8 mouse cellular contexts compared by ENCODE assay signal in genomic region chr4:148704756-148705155, GRCm38 (mm10).
A peak's percentile ranks its signal among the peaks of the same experiment; 100 is the strongest.
DNase-seq lines count a peak whose midpoint lies in the region; ATAC-seq and TF ChIP-seq lines count a peak whose summit lies in the region.

No protein-coding gene starts in this region.

- no peaks in the 10 kb centered on the region for H3K9me3 ChIP-seq in forebrain, embryonic 11.5 days (ENCODE audit: control insufficient read depth, low read length)
- no peaks in the 10 kb centered on the region for H3K9me3 ChIP-seq in forebrain, embryonic 16.5 days (ENCODE audit: control insufficient read depth, low read length)
- no peaks in the 10 kb centered on the region for H3K9me3 ChIP-seq in stomach, embryonic 16.5 days (replicated peaks; ENCODE audit: control insufficient read depth, low read length)

- H3K27ac ChIP-seq in forebrain, embryonic 11.5 days (ENCODE audit: low read depth, low read length), result no peak overlapping the region
- H3K27ac ChIP-seq in forebrain, embryonic 16.5 days (ENCODE audit: low read length), result no peak overlapping the region
- H3K27ac ChIP-seq in spleen, adult 2 months (ENCODE audit: insufficient read depth, low read length), result no peak overlapping the region
- no peak overlapping the region for H3K27ac ChIP-seq in kidney, adult 2 months (ENCODE audit: insufficient read depth, low read depth, low read length)
- H3K27ac ChIP-seq in stomach, embryonic 16.5 days (ENCODE audit: low read length), result no peak overlapping the region

- H3K27me3 ChIP-seq in forebrain, embryonic 11.5 days (ENCODE audit: control insufficient read depth, insufficient read depth, low read length), result no peaks in the 10 kb centered on the region
- no peaks in the 10 kb centered on the region for H3K27me3 ChIP-seq in forebrain, embryonic 16.5 days (replicated peaks; ENCODE audit: control insufficient read depth, insufficient read depth, low read length)
- H3K27me3 ChIP-seq in spleen, adult 2 months (ENCODE audit: control insufficient read depth, insufficient read depth, low read length), result no peaks in the 10 kb centered on the region
- H3K27me3 ChIP-seq in kidney, adult 2 months (replicated peaks; ENCODE audit: control insufficient read depth, insufficient read depth, low read length), result no peaks in the 10 kb centered on the region
- peaks cover 4% of the 10 kb centered on the region; the same call in 1 of the 2 replicates for H3K27me3 ChIP-seq in stomach, embryonic 16.5 days (ENCODE audit: control insufficient read depth, insufficient read depth, low read length)

- 43% methylated on average over 3 of the region's 3 CpGs for WGBS in forebrain, embryonic 11.5 days
- WGBS in forebrain, embryonic 16.5 days, result 41% methylated on average over 3 of the region's 3 CpGs
- 42% methylated on average over 3 of the region's 3 CpGs for WGBS in spleen, adult 2 months
- WGBS in kidney, adult 2 months, result 54% methylated on average over 3 of the region's 3 CpGs
- WGBS in stomach, embryonic 16.5 days, result 41% methylated on average over 3 of the region's 3 CpGs

- peaks cover 5% of the 10 kb centered on the region; the same call in 1 of the 2 replicates for H3K4me1 ChIP-seq in forebrain, embryonic 11.5 days (replicated peaks; ENCODE audit: control insufficient read depth, insufficient read depth, low read length)
- H3K4me1 ChIP-seq in forebrain, embryonic 16.5 days (replicated peaks; ENCODE audit: control insufficient read depth, insufficient read depth, low read length), result no peaks in the 10 kb centered on the region
- H3K4me1 ChIP-seq in spleen, adult 2 months (ENCODE audit: control insufficient read depth, insufficient read depth, insufficient read length), result no peaks in the 10 kb centered on the region
- no peaks in the 10 kb centered on the region for H3K4me1 ChIP-seq in kidney, adult 2 months (ENCODE audit: control insufficient read depth, insufficient read depth, low read length)
- H3K4me1 ChIP-seq in stomach, embryonic 16.5 days (ENCODE audit: control insufficient read depth, insufficient read depth, low read length), result no peaks in the 10 kb centered on the region

- H3K4me2 ChIP-seq in forebrain, embryonic 11.5 days (ENCODE audit: low read depth, low read length, severe bottlenecking), result no peak overlapping the region
- H3K4me2 ChIP-seq in forebrain, embryonic 16.5 days (ENCODE audit: low read length), result no peak overlapping the region
- H3K4me2 ChIP-seq in stomach, embryonic 16.5 days (ENCODE audit: low read depth, low read length), result no peak overlapping the region

- TF ChIP-seq CTCF in spleen, adult 2 months (IDR thresholded peaks at IDR 0.05; ENCODE audit: extremely low read depth, insufficient read depth, insufficient read length, insufficient replicate concordance), result peak; percentile 48; the same call in 1 of the 2 replicates
- TF ChIP-seq CTCF in kidney, adult 2 months (conservative IDR thresholded peaks at IDR 0.05; ENCODE audit: insufficient read depth, insufficient read length, low read depth, low read length), result peak; percentile 81

- TF ChIP-seq POLR2A in spleen, adult 2 months (IDR thresholded peaks at IDR 0.05; ENCODE audit: low read depth, low read length), result no peak
- TF ChIP-seq POLR2A in kidney, adult 2 months (IDR thresholded peaks at IDR 0.05; ENCODE audit: low read depth, low read length), result no peak

- H3K9ac ChIP-seq in forebrain, embryonic 11.5 days (ENCODE audit: low read length), result no peak overlapping the region
- H3K9ac ChIP-seq in forebrain, embryonic 16.5 days (replicated peaks; ENCODE audit: low read depth, low read length), result no peak overlapping the region
- H3K9ac ChIP-seq in stomach, embryonic 16.5 days (ENCODE audit: low read length), result no peak overlapping the region

- ATAC-seq in forebrain, embryonic 11.5 days (replicated peaks; ENCODE audit: low FRiP score), result 0 out of 2 replicates have a peak, but pooled peaks have one; percentile 11
- ATAC-seq in forebrain, embryonic 16.5 days, result no peak
- ATAC-seq in stomach, embryonic 16.5 days (ENCODE audit: insufficient read depth, low FRiP score), result peak; percentile 30; the same call in 1 of the 2 replicates

- H3K4me3 ChIP-seq in forebrain, embryonic 11.5 days (ENCODE audit: low read depth, low read length), result no peak overlapping the region
- no peak overlapping the region for H3K4me3 ChIP-seq in forebrain, embryonic 16.5 days (replicated peaks; ENCODE audit: low read length)
- H3K4me3 ChIP-seq in spleen, adult 2 months (ENCODE audit: extremely low read depth, insufficient read depth, insufficient read length), result no peak overlapping the region
- no peak overlapping the region for H3K4me3 ChIP-seq in kidney, adult 2 months (ENCODE audit: insufficient read depth, low read depth, low read length)
- no peak overlapping the region for H3K4me3 ChIP-seq in stomach, embryonic 16.5 days (replicated peaks; ENCODE audit: low read length)

- H3K36me3 ChIP-seq in forebrain, embryonic 11.5 days (ENCODE audit: control insufficient read depth, insufficient read depth, low read length), result no peaks in the 10 kb centered on the region
- no peaks in the 10 kb centered on the region for H3K36me3 ChIP-seq in forebrain, embryonic 16.5 days (ENCODE audit: control insufficient read depth, insufficient read depth)
- no peaks in the 10 kb centered on the region for H3K36me3 ChIP-seq in spleen, adult 2 months (ENCODE audit: control insufficient read depth, insufficient read depth, low read length)
- no peaks in the 10 kb centered on the region for H3K36me3 ChIP-seq in kidney, adult 2 months (ENCODE audit: control insufficient read depth, insufficient read depth, low read length)
- H3K36me3 ChIP-seq in stomach, embryonic 16.5 days (ENCODE audit: control insufficient read depth, insufficient read depth, low read length), result no peaks in the 10 kb centered on the region

- peak; percentile 77 for DNase-seq in forebrain, embryonic 11.5 days (ENCODE audit: low spot score)
- DNase-seq in spleen, adult 2 months (ENCODE audit: low read depth in 1 of 2, low spot score in 2 of 2), result peak in 1 of 2 experiments; percentile 34
- no peak for DNase-seq in spleen, adult 12 weeks (ENCODE audit: low spot score)
- peak; percentile 58 for DNase-seq in embryo, embryonic 9.5 days (ENCODE audit: extremely low spot score)
- peak; percentile 47 for DNase-seq in kidney, adult 2 months
- peak; percentile 52 for DNase-seq in lung, postnatal 25 days (ENCODE audit: low spot score)
